Mouse (Mus musculus) hindbrain, embryonic 11.5 days (tissue): Measurements from ENCODE around the gene Arhgap32. TPM values are rescaled to one million over a fixed set of nuclear protein-coding genes. Genes with fewer than 3 reads are reported as not detected.

Source experiments
- ATAC-seq: fragments of 200-750 bp; cut with Nextera tagmentation; 2 replicates; pipeline ENCODE4 v1.8.0; 2017; ENCODE audit warnings: mild to moderate bottlenecking, moderate TSS enrichment, moderate library complexity; ENCODE audit not compliant: low FRiP score
- DNase-seq: peaks from one replicate; pipeline ENCODE4 v3.0.0-alpha.2; 2015; ENCODE audit warnings: low spot score
- H3K27ac ChIP-seq: fragments of 300-500 bp; sonication (generic); 2 replicates; pipeline ENCODE4 v1.5.1; 2014; ENCODE audit warnings: mild to moderate bottlenecking, low read depth, low read length
- H3K27me3 ChIP-seq: fragments of 300-500 bp; sonication (generic); 2 replicates; pipeline ENCODE4 v1.6.1; 2014; ENCODE audit warnings: mild to moderate bottlenecking, low read length, moderate library complexity, mixed read lengths; ENCODE audit not compliant: control insufficient read depth, insufficient read depth
- H3K36me3 ChIP-seq: fragments of 300-500 bp; sonication (generic); 2 replicates; pipeline ENCODE4 v1.6.1; 2014; ENCODE audit warnings: mild to moderate bottlenecking, low read length, moderate library complexity, mixed read lengths; ENCODE audit not compliant: control insufficient read depth, insufficient read depth
- H3K4me1 ChIP-seq: fragments of 300-500 bp; sonication (generic); replicated peaks from 2 replicates; pipeline ENCODE4 v1.6.1; 2014; ENCODE audit warnings: low read length, mixed read lengths; ENCODE audit not compliant: control insufficient read depth, insufficient read depth
- H3K4me2 ChIP-seq: fragments of 300-500 bp; sonication (generic); replicated peaks from 2 replicates; pipeline ENCODE4 v1.6.1; 2014; ENCODE audit warnings: mild to moderate bottlenecking, low read depth, low read length
- H3K4me3 ChIP-seq: fragments of 300-500 bp; sonication (generic); 2 replicates; pipeline ENCODE4 v1.5.1; 2014; ENCODE audit warnings: low read depth, low read length
- H3K9ac ChIP-seq: fragments of 300-500 bp; sonication (generic); 2 replicates; pipeline ENCODE4 v1.6.1; 2014; ENCODE audit warnings: low read depth, low read length
- H3K9me3 ChIP-seq: fragments of 300-500 bp; sonication (generic); 2 replicates; pipeline ENCODE4 v1.6.1; 2016; ENCODE audit warnings: low read length; ENCODE audit not compliant: control insufficient read depth
- WGBS: fragments of 180-500 bp; shearing (Covaris S2); extraction: QIAGEN DNeasy Blood & Tissue Kit; methylation state at CpG from one replicate; pipeline ENCODE4 v1.1.7; 2014; 5-methylcytosine and 5-hydroxymethylcytosine counted together
- polyA plus RNA-seq: library from polyadenylated mRNA; unstranded; fragments of >200 nt; fragmentation: Nextera tagmentation; extraction: Ambion mirVana; gene quantifications from 2 replicates; pipeline ENCODE4 v1.2.1, GENCODE M21; 2014

The Arhgap32 gene
- polyA plus RNA-seq, 1 experiment from 2014 or later = 10.7 TPM

DNA sequence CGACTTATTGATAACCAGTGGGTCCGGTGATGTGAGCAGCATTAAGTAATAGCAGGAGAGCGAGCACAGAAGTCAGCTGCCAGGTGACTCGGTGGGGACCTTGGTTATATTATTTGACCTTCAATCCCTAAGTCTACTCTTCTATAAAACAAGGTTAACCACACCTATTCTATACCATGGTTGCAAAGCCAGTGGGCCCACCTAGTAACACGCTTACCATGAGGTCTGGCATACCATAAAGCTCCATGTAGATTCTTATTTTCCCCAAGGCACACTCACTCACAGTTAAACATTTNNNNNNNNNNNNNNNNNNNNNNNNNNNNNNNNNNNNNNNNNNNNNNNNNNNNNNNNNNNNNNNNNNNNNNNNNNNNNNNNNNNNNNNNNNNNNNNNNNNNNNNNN is 167.7 kb downstream of the Arhgap32 start:
- 89% methylated on average over 5 of the region's 5 CpGs for WGBS
- H3K9ac ChIP-seq = no peak overlapping the region
- H3K27ac ChIP-seq = no peak overlapping the region
- ATAC-seq = no peak
- H3K4me3 ChIP-seq = no peak overlapping the region
- H3K4me2 ChIP-seq = no peak overlapping the region
- no peaks in the 10 kb centered on the region for H3K9me3 ChIP-seq
- no peak for DNase-seq
- H3K36me3 ChIP-seq = no peaks in the 10 kb centered on the region
- no peaks in the 10 kb centered on the region for H3K27me3 ChIP-seq
- no peaks in the 10 kb centered on the region for H3K4me1 ChIP-seq

DNA sequence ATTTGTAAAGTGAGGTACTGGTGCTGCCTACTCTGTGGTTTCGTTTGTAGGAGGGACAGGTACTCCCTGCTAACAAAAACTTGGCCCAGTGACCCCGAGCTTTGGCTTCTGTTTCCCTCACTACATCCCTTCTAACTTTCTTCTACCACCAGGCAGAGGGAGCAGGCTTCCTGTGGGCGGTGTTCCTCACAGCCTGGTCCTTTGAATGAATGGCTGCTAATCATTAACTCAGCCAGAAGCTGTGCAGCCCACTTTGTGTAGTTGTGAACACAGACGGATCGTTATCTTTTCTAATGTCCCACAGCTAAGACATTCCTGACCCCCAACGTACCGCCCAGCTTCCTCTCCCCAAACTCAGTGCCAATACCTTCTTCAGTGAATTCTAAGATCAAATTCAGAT is 175.7 kb downstream of the Arhgap32 start:
- H3K4me2 ChIP-seq = no peak overlapping the region
- WGBS = 47% methylated on average over 7 of the region's 7 CpGs
- H3K9ac ChIP-seq = no peak overlapping the region
- ATAC-seq = no peak
- no peak for DNase-seq
- H3K27ac ChIP-seq = no peak overlapping the region
- no peaks in the 10 kb centered on the region for H3K27me3 ChIP-seq
- no peaks in the 10 kb centered on the region for H3K9me3 ChIP-seq
- no peaks in the 10 kb centered on the region for H3K36me3 ChIP-seq
- H3K4me1 ChIP-seq = no peaks in the 10 kb centered on the region
- no peak overlapping the region for H3K4me3 ChIP-seq

- H3K27ac ChIP-seq = no peak overlapping the region
- no peaks in the 10 kb centered on the region for H3K27me3 ChIP-seq
- no peak overlapping the region for H3K4me2 ChIP-seq
- WGBS = 45% methylated on average over 5 of the region's 5 CpGs
- no peaks in the 10 kb centered on the region for H3K9me3 ChIP-seq
- H3K36me3 ChIP-seq = no peaks in the 10 kb centered on the region
- peak; percentile 5 for DNase-seq
- no peak for ATAC-seq
- H3K9ac ChIP-seq = no peak overlapping the region
- H3K4me3 ChIP-seq = no peak overlapping the region
- H3K4me1 ChIP-seq = no peaks in the 10 kb centered on the region
Measured at GRCm38 (mm10) chr9:32292686-32293085, 176.8 kb downstream of the Arhgap32 start.

DNA sequence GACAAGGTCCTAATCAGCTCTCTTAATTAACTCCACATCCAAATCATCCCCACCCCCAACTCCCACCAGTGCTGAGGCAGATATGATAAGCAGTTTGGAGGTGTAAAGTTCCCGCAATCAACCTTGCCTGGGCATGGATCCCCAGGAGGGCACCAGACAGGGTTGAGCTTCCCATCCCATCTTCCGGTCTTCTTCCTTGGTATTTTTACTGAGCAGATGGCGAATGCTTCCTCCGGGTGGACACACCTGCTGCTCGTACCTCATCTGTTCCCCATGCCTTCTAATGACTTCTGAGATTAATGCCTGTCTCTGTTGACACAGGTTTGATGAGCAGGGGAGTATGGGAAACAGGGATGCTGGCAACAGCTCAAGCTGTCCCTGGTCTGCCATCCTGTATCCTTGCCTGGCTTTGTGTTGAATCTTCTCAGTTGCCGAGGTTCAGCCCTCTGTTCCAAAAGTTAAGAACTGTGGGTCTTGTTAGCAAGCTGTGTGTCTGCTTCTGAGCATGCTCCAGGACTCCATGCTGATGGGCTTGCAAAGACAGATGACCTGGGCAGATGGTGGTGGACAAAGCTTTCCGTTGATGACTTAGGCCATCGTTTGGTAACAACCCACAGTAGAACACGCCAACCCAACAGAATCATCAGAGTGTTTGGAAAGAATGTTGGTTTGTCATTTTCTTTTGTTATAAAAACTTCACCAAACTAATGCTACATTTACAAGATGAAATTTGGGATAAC is 179.3 kb downstream of the Arhgap32 start:
- Histone ChIP-seq H3K36me3 (no peaks in the 10 kb centered on the region), H3K9ac (no peak overlapping the region), H3K27me3 (no peaks in the 10 kb centered on the region), H3K4me1 (no peaks in the 10 kb centered on the region), H3K4me3 (no peak overlapping the region), H3K4me2 (no peak overlapping the region), H3K9me3 (no peaks in the 10 kb centered on the region), H3K27ac (no peak overlapping the region)
- ATAC-seq (no peak), DNase-seq (no peak)
- WGBS = 85% methylated on average over 9 of the region's 9 CpGs

GRCm38 (mm10) chr9:32302501-32303150 is 186.7 kb downstream of the Arhgap32 start:
- no peak overlapping the region for H3K27ac ChIP-seq
- H3K36me3 ChIP-seq = no peaks in the 10 kb centered on the region
- DNase-seq = peak; percentile 39
- no peaks in the 10 kb centered on the region for H3K9me3 ChIP-seq
- H3K4me1 ChIP-seq = no peaks in the 10 kb centered on the region
- 50% methylated on average over 13 of the region's 13 CpGs for WGBS
- H3K9ac ChIP-seq = no peak overlapping the region
- no peaks in the 10 kb centered on the region; the same call in 1 of the 2 replicates for H3K27me3 ChIP-seq
- no peak overlapping the region for H3K4me3 ChIP-seq
- H3K4me2 ChIP-seq = no peak overlapping the region
- ATAC-seq = peak; percentile 93

- no peak overlapping the region for H3K4me2 ChIP-seq
- ATAC-seq (peak; percentile 66; the same call in 1 of the 2 replicates), DNase-seq (no peak)
- H3K4me3 ChIP-seq = no peak overlapping the region
- H3K9ac ChIP-seq = no peak overlapping the region
- 59% methylated on average over 14 of the region's 14 CpGs for WGBS
- H3K27ac ChIP-seq = no peak overlapping the region
- no peaks in the 10 kb centered on the region for H3K27me3 ChIP-seq
- no peaks in the 10 kb centered on the region for H3K36me3 ChIP-seq
- H3K4me1 ChIP-seq = no peaks in the 10 kb centered on the region
- no peaks in the 10 kb centered on the region for H3K9me3 ChIP-seq
Measured at GRCm38 (mm10) chr9:32311786-32312185, 195.8 kb downstream of the Arhgap32 start.

GRCm38 (mm10) chr9:32312208-32312607 is 196.3 kb downstream of the Arhgap32 start:
- ATAC-seq (no peak), DNase-seq (no peak)
- no peak overlapping the region for H3K4me2 ChIP-seq
- H3K9ac ChIP-seq = no peak overlapping the region
- no peak overlapping the region for H3K27ac ChIP-seq
- no peaks in the 10 kb centered on the region for H3K36me3 ChIP-seq
- WGBS = 75% methylated on average over 4 of the region's 4 CpGs
- H3K9me3 ChIP-seq = no peaks in the 10 kb centered on the region
- H3K4me1 ChIP-seq = no peaks in the 10 kb centered on the region
- no peak overlapping the region for H3K4me3 ChIP-seq
- no peaks in the 10 kb centered on the region for H3K27me3 ChIP-seq

DNA sequence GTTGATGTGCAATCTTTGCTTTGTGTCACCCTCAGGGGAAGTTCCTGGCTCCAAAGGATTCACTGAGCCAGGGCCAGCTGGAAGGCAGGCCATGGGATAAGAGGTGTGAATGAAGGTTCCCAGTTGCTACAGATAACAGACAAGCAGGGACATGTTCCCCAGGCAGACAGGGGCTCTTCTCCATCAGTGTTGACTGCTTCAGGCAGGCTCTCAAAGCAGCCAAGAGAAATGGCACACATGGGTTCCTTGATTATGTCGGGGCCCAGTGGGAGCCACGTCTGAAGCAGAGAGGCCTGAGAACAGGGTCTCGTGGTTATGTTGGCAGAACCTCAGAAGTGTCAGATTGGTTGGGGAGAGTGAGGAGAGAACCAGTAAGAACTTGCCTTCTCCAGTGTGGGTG is 198.1 kb downstream of the Arhgap32 start:
- Histone ChIP-seq H3K9me3 (no peaks in the 10 kb centered on the region), H3K9ac (no peak overlapping the region), H3K27me3 (no peaks in the 10 kb centered on the region), H3K36me3 (no peaks in the 10 kb centered on the region), H3K27ac (no peak overlapping the region), H3K4me1 (no peaks in the 10 kb centered on the region), H3K4me2 (no peak overlapping the region), H3K4me3 (no peak overlapping the region)
- DNase-seq = no peak
- ATAC-seq = no peak
- 81% methylated on average over 3 of the region's 3 CpGs for WGBS

DNA sequence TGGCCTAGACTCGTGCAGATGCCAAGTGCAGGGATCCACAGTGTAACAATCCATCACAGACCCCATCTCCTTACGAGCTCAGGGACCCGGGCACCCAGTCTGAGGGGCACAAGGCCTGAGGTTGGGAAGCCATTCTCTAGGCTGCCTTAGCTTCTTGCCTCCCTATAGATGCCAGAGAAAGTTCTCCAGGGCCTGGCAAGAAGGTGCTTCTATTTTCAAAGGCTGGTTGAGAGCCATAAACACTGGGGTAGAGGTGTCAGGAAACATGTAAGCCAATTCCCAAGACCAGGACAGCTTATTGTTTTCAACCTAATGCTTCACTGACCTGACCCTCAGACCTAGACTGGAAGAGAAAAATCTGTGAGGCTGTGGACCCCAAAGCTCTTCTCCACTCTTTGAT is 200.1 kb downstream of the Arhgap32 start:
- Histone ChIP-seq H3K4me2 (no peak overlapping the region), H3K9ac (no peak overlapping the region), H3K9me3 (no peaks in the 10 kb centered on the region), H3K4me3 (no peak overlapping the region), H3K36me3 (no peaks in the 10 kb centered on the region), H3K27me3 (no peaks in the 10 kb centered on the region), H3K4me1 (no peaks in the 10 kb centered on the region), H3K27ac (no peak overlapping the region)
- 85% methylated on average over 3 of the region's 3 CpGs for WGBS
- DNase-seq (no peak), ATAC-seq (no peak)
